Mouse (Mus musculus) olfactory bulb, adult 2 months (tissue): ENCODE results near the gene Kcnmb4.

Experiments used
- CTCF ChIP-seq: fragments of 200-500 bp; IDR thresholded peaks from 2 replicates; pipeline ENCODE4 v1.5.1; 2012; ENCODE audit warnings: low read depth, mild to moderate bottlenecking, low read length, moderate library complexity; ENCODE audit not compliant: insufficient read depth
- POLR2A ChIP-seq: fragments of 200-500 bp; IDR thresholded peaks from 2 replicates; pipeline ENCODE4 v1.6.1; 2012; ENCODE audit warnings: mild to moderate bottlenecking, low read depth, low read length, moderate library complexity; ENCODE audit not compliant: insufficient read depth

DNA sequence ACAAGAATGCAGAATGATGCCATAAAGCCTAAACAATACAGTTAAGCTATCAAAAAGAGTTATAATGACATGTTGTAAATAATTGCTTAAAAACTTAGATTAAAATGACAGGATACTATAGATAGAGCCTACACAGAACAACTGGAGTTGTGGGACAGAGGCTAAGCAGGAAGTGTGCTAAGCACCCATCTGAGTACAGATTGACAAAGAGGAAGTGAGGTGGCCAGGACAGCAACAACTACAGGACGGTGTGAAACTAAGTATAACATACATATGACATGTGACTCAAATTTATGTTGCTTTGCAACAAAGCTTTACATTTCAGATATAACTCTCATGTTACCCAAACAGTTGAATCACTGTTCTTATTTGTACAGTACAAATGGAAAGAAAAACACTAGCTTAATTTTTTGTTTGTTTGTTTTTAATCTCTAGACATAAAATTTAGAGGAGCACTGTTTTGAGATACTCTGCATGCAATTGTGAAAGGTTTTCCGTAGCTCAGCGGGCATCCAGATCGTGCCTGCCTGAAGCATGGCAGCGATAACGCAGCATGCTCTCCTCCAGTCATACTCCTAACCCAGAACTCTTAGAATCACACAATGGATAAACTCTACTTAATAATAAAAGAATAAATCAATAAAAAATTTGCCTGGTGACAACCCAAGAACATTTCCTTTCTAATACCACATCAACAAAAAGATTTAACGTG lies 31.8 kb upstream of the Kcnmb4 start:
- no peak for TF ChIP-seq POLR2A
- no peak for TF ChIP-seq CTCF
